Mouse (Mus musculus) thymus, adult 2 months (tissue): ENCODE measurements around the gene Zfand6. TPM values are rescaled to one million over a fixed set of nuclear protein-coding genes. Genes with fewer than 3 reads are reported as not detected.
A peak's percentile ranks its signal among the peaks of the same experiment; 100 is the strongest.

Experiments
- DNase-seq: peaks from one replicate; pipeline ENCODE4 v3.0.0; 2021
- H3K27ac ChIP-seq: fragments of 200-500 bp; 2 replicates; pipeline ENCODE4 v1.5.1; 2012; ENCODE audit warnings: low read length, control low read depth; ENCODE audit not compliant: control insufficient read depth, insufficient read depth
- H3K27me3 ChIP-seq: fragments of 200-500 bp; 2 replicates; pipeline ENCODE4 v1.6.1; 2012; ENCODE audit warnings: mild to moderate bottlenecking, low read length, moderate library complexity, mixed read lengths; ENCODE audit not compliant: control insufficient read depth, insufficient read depth
- H3K36me3 ChIP-seq: fragments of 200-500 bp; 2 replicates; pipeline ENCODE4 v1.6.1; 2012; ENCODE audit warnings: mild to moderate bottlenecking, low read length, moderate library complexity; ENCODE audit not compliant: control insufficient read depth, insufficient read depth
- H3K4me1 ChIP-seq: fragments of 200-500 bp; replicated peaks from 2 replicates; pipeline ENCODE4 v1.6.1; 2012; ENCODE audit warnings: low read length; ENCODE audit not compliant: control insufficient read depth, insufficient read depth
- H3K4me3 ChIP-seq: fragments of 200-500 bp; 2 replicates; pipeline ENCODE4 v1.5.1; 2012; ENCODE audit warnings: mild to moderate bottlenecking, low read length, control low read depth, moderate library complexity; ENCODE audit not compliant: control insufficient read depth, insufficient read depth
- CTCF ChIP-seq: fragments of 200-500 bp; IDR thresholded peaks from 2 replicates; pipeline ENCODE4 v1.5.1; 2012; ENCODE audit warnings: mild to moderate bottlenecking, control low read depth, low read length, moderate library complexity, borderline replicate concordance; ENCODE audit not compliant: control insufficient read depth, poor library complexity, insufficient read depth; ENCODE audit errors: extremely low read depth
- POLR2A ChIP-seq: fragments of 200-500 bp; IDR thresholded peaks from 2 replicates; pipeline ENCODE4 v1.6.1; 2012; ENCODE audit warnings: mild to moderate bottlenecking, low read length, control low read depth, moderate library complexity; ENCODE audit not compliant: control insufficient read depth, poor library complexity, insufficient read depth; ENCODE audit errors: extremely low read depth
- WGBS: fragments of 180-500 bp; shearing (Covaris S2); methylation state at CpG from one replicate; pipeline ENCODE4 v1.1.7; 2018; 5-methylcytosine and 5-hydroxymethylcytosine counted together
- polyA plus RNA-seq: library from polyadenylated mRNA; depleted of rRNA; stranded (reverse); fragments of >200 nt; gene quantifications from 2 replicates; pipeline ENCODE4 v1.2.3, GENCODE M21; 2012

Gene Zfand6
- polyA plus RNA-seq, 1 experiment: 96.2 TPM

GRCm38 (mm10) chr7:84680931-84681330, 8.8 kb downstream of the Zfand6 start:
- no peaks in the 10 kb centered on the region for H3K27me3 ChIP-seq
- H3K4me1 ChIP-seq: peaks cover 2% of the 10 kb centered on the region
- TF ChIP-seq POLR2A (no peak), CTCF (no peak)
- no peaks in the 10 kb centered on the region for H3K36me3 ChIP-seq
- DNase-seq: no peak
- H3K27ac ChIP-seq: no peak overlapping the region
- no peak overlapping the region for H3K4me3 ChIP-seq

- H3K27me3 ChIP-seq: no peaks in the 10 kb centered on the region
- no peaks in the 10 kb centered on the region for H3K36me3 ChIP-seq
- peak overlapping the region; percentile 51; the same call in 1 of the 2 replicates for H3K27ac ChIP-seq
- WGBS: 73% methylated on average over 2 of the region's 2 CpGs
- H3K4me3 ChIP-seq: no peak overlapping the region
- H3K4me1 ChIP-seq: peaks cover 2% of the 10 kb centered on the region
- DNase-seq: no peak
- no peak for TF ChIP-seq CTCF
- TF ChIP-seq POLR2A: no peak
Measured at GRCm38 (mm10) chr7:84680092-84680491, 9.7 kb downstream of the Zfand6 start.

GRCm38 (mm10) chr7:84679264-84679663, 10.5 kb downstream of the Zfand6 start:
- H3K27me3 ChIP-seq: no peaks in the 10 kb centered on the region
- no peaks in the 10 kb centered on the region for H3K36me3 ChIP-seq
- TF ChIP-seq CTCF: no peak
- no peak for TF ChIP-seq POLR2A
- 2% methylated on average over 4 of the region's 4 CpGs for WGBS
- H3K4me3 ChIP-seq: no peak overlapping the region
- peaks cover 2% of the 10 kb centered on the region for H3K4me1 ChIP-seq
- H3K27ac ChIP-seq: no peak overlapping the region
- peak; percentile 67 for DNase-seq

GRCm38 (mm10) chr7:84673103-84673502, 16.7 kb downstream of the Zfand6 start:
- 95% methylated on average over 1 of the region's 1 CpGs for WGBS
- H3K27ac ChIP-seq: no peak overlapping the region
- TF ChIP-seq CTCF: no peak
- no peak for TF ChIP-seq POLR2A
- H3K27me3 ChIP-seq: no peaks in the 10 kb centered on the region
- H3K4me1 ChIP-seq: no peaks in the 10 kb centered on the region
- H3K36me3 ChIP-seq: no peaks in the 10 kb centered on the region
- H3K4me3 ChIP-seq: no peak overlapping the region
- DNase-seq: no peak

GRCm38 (mm10) chr7:84669554-84670152, 20.1 kb downstream of the Zfand6 start:
- H3K36me3 ChIP-seq: no peaks in the 10 kb centered on the region
- TF ChIP-seq POLR2A: no peak
- no peak for TF ChIP-seq CTCF
- no peaks in the 10 kb centered on the region; the same call in 1 of the 2 replicates for H3K4me1 ChIP-seq
- no peak overlapping the region for H3K4me3 ChIP-seq
- H3K27me3 ChIP-seq: no peaks in the 10 kb centered on the region
- no peak for DNase-seq
- 95% methylated on average over 1 of the region's 1 CpGs for WGBS
- H3K27ac ChIP-seq: no peak overlapping the region

GRCm38 (mm10) chr7:84667946-84668345, 21.8 kb downstream of the Zfand6 start:
- H3K4me1 ChIP-seq: no peaks in the 10 kb centered on the region; the same call in 1 of the 2 replicates
- H3K27ac ChIP-seq: no peak overlapping the region
- TF ChIP-seq CTCF: no peak
- no peak for TF ChIP-seq POLR2A
- no peak for DNase-seq
- WGBS: 96% methylated on average over 5 of the region's 5 CpGs
- H3K4me3 ChIP-seq: no peak overlapping the region
- no peaks in the 10 kb centered on the region for H3K27me3 ChIP-seq
- no peaks in the 10 kb centered on the region for H3K36me3 ChIP-seq

- H3K4me3 ChIP-seq: no peak overlapping the region
- no peak for TF ChIP-seq POLR2A
- TF ChIP-seq CTCF: no peak
- H3K36me3 ChIP-seq: no peaks in the 10 kb centered on the region
- H3K4me1 ChIP-seq: no peaks in the 10 kb centered on the region
- H3K27me3 ChIP-seq: no peaks in the 10 kb centered on the region
- 90% methylated on average over 2 of the region's 2 CpGs for WGBS
- no peak for DNase-seq
- H3K27ac ChIP-seq: no peak overlapping the region
Measured at GRCm38 (mm10) chr7:84652740-84653139, 37.0 kb downstream of the Zfand6 start.
